ENCODE assay signal across 16 mouse cellular contexts in genomic region chr15:74461935-74462334, GRCm38 (mm10).
"Had no signal": no experiment of that assay in that cellular context is flagged by ENCODE, and none has a peak within 500 bp of the region (broad histone marks: within the 10 kb centered on the region; RNA-seq: fewer than 3 reads in every experiment).

No protein-coding gene starts in this region.

- H3K36me3 ChIP-seq: lung, embryonic 15.5 days; midbrain, embryonic 12.5 days; midbrain, embryonic 15.5 days; neural tube, embryonic 12.5 days; stomach, embryonic 15.5 days had no signal

- H3K27me3 ChIP-seq: lung, embryonic 15.5 days; megakaryocyte, embryonic 14.5 days; midbrain, embryonic 12.5 days; midbrain, embryonic 15.5 days; neural tube, embryonic 12.5 days; stomach, embryonic 15.5 days had no signal

- DNase-seq: lung, adult 2 months; lung, postnatal 14 days; lung, postnatal 36 days; right cerebral cortex, postnatal 14 days; thymus, adult 2 months; thymus, postnatal 25 days; thymus, postnatal 4 days had no signal

- H3K4me3 ChIP-seq: lung, embryonic 15.5 days; megakaryocyte, embryonic 14.5 days; midbrain, embryonic 12.5 days; midbrain, embryonic 15.5 days; neural tube, embryonic 12.5 days; stomach, embryonic 15.5 days had no signal

- H3K4me2 ChIP-seq: lung, embryonic 15.5 days; midbrain, embryonic 12.5 days; midbrain, embryonic 15.5 days; neural tube, embryonic 12.5 days; stomach, embryonic 15.5 days had no signal

- H3K9me3 ChIP-seq: lung, embryonic 15.5 days; midbrain, embryonic 12.5 days; neural tube, embryonic 12.5 days; stomach, embryonic 15.5 days had no signal

- H3K9ac ChIP-seq: lung, embryonic 15.5 days; midbrain, embryonic 12.5 days; midbrain, embryonic 15.5 days; neural tube, embryonic 12.5 days; stomach, embryonic 15.5 days had no signal

- H3K27ac ChIP-seq: lung, embryonic 15.5 days; macrophage; midbrain, embryonic 12.5 days; midbrain, embryonic 15.5 days; neural tube, embryonic 12.5 days; stomach, embryonic 15.5 days; stomach, postnatal 0 days had no signal

- ATAC-seq: lung, postnatal 0 days; midbrain, embryonic 15.5 days had no signal

- H3K4me1 ChIP-seq: lung, embryonic 15.5 days; megakaryocyte, embryonic 14.5 days; midbrain, embryonic 12.5 days; neural tube, embryonic 12.5 days; stomach, embryonic 15.5 days had no signal
